Mouse (Mus musculus) liver, embryonic 15.5 days (tissue): ENCODE data around the gene Mertk. TPM values are rescaled to one million over a fixed set of nuclear protein-coding genes. Genes with fewer than 3 reads are reported as not detected.

ENCODE experiments used
- polyA plus RNA-seq: library from polyadenylated mRNA; unstranded; fragments of >200 nt; fragmentation: Nextera tagmentation; extraction: Ambion mirVana; gene quantifications from 2 replicates; pipeline ENCODE4 v1.2.1, GENCODE M21; 2015

Mertk gene
- polyA plus RNA-seq, 1 experiment from 2014 or later: 5.3 TPM

Other genes with a start within 250 kb of the Mertk start
- gene Spdye4c, start 107.7 kb upstream of the Mertk start, polyA plus RNA-seq: not detected in 2 replicates
- 23.4 and 24.6 TPM in 2 replicates for gene Anapc1, start 11.6 kb upstream of the Mertk start, polyA plus RNA-seq
- gene Tmem87b, start 119.2 kb downstream of the Mertk start, polyA plus RNA-seq: 8.7 and 8.8 TPM in 2 replicates
- gene Fbln7, start 164.0 kb downstream of the Mertk start, polyA plus RNA-seq: 0.35 and 0.40 TPM in 2 replicates
- 2.1 and 2.7 TPM in 2 replicates for gene Zc3h8, start 245.1 kb downstream of the Mertk start, polyA plus RNA-seq